Mouse (Mus musculus): Measurements from ENCODE around the gene Nfib. TPM values are rescaled to one million over a fixed set of nuclear protein-coding genes. Genes with fewer than 3 reads are reported as not detected.

The Nfib gene
- total RNA-seq, 2 experiments from 2014 or later = 216 to 233 TPM

DNA sequence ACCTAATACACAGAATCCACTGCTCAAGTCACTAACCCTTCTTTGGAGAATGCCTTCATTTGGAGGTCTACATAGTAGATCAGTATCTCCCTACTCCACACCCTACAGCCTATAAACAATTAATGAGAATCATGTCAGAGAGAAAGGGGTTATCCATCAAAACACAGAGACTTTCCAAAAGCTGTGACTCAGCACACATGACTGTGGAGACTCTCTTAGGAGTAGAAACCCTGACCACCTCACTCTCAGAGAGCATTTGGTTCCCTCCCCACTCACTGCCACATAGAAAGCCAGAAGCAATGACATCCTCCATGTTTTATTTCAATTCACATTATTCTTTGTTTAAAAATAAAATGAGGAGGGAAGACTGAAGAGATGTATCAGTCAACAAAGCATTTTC lies 252.2 kb downstream of the Nfib start:
- intact Hi-C loops (cut with DNase I) = no loop called here
- DNase-seq = no peak

DNA sequence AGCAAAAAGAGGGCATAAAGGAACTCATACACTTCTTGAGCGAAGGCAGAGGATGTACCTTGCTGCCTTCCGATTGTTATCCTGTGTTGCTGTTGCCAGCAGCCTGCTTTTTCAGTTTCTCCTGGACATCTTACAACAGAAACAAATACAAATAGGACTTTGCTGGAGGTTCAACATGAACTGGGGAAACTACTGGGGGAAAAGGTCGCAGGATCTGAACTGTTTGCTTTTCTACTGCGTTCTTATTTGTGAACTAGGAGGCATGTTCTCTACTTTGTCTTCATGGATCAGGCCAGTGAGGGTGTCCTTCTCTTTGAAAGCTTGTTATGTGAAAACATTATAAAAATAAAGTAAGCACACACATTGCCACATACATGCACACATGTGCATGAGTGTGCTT lies 252.6 kb downstream of the Nfib start:
- intact Hi-C loops (cut with DNase I) = no loop called here
- no peak for DNase-seq

DNA sequence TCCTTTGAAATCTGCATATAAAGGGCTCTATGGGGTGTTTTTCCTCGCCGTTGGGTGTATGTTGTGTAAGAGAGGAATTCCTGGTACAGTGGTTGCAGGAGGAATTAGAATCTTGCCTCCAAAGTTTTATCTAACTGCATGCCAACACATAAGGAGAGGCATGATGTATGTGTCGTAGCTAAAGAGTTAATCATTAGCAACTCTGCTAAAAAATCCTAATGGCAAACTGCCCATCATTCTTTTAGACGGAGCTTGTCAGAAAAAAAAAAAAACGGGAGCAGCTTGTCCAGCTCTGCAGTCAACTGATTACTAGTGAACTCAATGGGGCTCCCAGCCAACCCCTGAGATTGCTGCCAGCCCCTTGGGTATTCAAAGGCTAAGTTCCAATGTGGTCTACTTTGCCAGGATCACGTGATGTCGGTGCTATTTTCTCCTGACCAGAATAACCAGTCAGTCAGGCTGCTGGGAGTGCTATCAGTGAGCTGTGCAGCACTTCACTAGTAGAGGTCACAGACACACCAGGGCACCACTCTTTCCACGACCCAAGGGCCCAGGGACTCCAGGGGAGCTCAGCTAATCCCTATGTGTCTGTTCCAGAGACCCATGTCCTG lies 258.4 kb downstream of the Nfib start:
- intact Hi-C loops (cut with DNase I) = no loop called here
- DNase-seq = peak; percentile 84

DNA sequence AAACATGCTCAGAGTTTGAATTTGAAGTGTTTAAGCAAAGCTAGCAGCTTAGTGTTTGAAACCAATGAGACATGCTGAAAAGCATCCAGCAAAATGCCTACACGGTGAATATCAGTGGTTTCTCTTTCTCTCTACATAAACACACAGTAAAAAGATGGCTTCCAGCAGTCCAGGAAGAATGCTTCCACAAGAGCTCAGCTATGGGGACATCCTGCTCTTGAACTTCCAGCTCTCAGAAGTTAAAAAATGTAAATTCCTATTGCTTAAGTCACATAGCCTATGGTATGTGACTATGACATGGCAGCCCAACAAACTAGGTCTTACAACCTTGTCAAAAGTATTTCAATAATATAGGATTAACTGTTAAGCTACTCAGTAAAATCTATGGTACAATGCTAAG lies 261.5 kb downstream of the Nfib start:
- no peak for DNase-seq
- intact Hi-C loops (cut with DNase I) = no loop called here

DNA sequence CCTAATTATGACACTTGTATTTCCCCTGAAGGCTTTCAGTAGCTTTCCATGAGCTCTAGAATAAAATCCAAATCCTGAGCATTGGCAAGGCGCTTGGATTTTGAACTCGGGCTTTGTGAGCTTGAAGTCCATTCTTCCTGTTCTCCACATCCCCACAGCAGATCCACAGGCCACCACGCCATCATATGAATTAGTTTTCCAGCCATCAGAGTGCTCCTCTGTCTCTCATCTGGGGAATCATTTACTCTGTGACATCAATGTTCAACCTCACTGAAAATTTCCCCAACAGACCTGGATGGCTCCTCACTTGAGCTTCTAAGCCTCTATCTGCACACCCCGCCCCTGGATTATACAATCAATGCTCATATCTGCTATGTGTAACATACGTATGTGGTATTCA lies 262.1 kb downstream of the Nfib start:
- intact Hi-C loops (cut with DNase I) = no loop called here
- DNase-seq = no peak

DNA sequence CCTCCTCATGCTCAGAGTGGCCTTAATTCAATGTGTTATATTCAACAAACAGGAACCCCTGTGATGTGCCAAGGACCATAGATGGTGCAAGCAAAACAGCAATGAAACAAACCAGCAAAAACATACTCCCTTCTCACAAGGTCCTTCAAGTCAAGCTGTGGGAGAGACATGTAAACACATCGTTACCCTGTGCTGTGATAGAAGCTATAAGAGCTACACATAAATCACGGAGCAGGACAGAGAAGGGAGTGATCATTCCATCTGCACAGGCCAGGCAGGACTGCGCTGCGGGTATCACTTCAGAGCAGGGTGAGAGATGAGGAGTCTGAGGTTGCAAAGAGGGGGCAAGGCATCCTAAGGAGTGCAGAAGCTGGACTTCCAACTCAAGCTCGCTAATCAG lies 262.5 kb downstream of the Nfib start:
- DNase-seq = no peak
- intact Hi-C loops (cut with DNase I) = no loop called here

DNA sequence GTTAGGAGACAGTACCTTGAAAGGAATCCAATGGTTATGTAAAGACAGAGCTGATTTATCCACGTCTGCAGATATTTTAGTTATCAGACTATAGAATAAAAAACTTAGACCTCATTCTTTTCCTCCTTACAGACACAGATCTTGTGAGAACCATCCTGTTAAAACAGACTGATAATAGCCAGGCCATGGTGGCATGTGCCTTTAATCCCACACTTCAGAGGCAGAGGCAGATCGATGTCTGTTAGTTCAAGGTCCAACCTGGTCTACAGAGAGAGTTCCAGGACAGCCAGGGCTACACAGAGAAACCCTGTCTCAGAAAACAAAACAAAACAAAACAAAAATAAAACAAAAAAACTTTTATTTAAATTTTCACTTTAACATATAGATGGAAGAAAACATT lies 264.9 kb downstream of the Nfib start:
- DNase-seq = no peak
- intact Hi-C loops (cut with DNase I) = no loop called here

DNA sequence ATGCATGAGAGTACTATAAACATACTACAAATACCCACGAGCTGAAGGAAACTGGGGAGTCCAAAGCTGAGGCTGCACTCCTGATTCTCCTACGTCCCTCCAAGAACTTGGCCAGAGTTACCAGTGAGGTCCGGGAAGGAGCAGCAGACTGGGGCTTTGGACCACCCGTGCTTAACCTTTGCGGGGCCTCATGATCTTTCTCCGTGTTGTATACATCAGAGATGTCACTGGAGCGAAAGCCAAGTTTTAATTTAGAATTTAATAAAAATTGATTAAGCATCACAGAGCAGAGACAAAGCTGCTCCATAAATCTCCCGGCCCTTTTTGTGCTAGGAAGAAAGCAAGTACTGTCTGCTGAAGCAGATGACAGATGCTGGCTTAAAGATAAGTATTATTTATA lies 265.7 kb downstream of the Nfib start:
- DNase-seq = no peak
- intact Hi-C loops (cut with DNase I) = no loop called here

DNA sequence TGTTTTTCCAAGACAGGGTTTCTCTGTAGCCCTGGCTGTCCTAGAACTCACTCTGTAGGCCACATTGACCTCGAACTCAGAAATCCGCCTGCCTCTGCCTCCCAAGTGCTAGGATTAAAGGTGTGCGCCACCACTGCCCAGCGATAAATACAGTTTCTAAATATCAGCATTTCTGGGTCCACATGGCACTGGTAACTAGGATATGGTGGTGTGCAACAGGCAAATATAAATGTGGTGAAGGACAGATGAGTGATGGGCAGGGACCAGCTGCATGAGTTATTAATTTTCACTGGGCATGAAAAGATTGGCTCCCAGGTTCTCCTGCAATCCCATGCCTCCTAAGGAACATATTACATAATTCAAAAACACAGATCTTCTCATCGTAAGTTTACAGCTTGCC lies 266.9 kb downstream of the Nfib start:
- intact Hi-C loops (cut with DNase I) = no loop called here

DNA sequence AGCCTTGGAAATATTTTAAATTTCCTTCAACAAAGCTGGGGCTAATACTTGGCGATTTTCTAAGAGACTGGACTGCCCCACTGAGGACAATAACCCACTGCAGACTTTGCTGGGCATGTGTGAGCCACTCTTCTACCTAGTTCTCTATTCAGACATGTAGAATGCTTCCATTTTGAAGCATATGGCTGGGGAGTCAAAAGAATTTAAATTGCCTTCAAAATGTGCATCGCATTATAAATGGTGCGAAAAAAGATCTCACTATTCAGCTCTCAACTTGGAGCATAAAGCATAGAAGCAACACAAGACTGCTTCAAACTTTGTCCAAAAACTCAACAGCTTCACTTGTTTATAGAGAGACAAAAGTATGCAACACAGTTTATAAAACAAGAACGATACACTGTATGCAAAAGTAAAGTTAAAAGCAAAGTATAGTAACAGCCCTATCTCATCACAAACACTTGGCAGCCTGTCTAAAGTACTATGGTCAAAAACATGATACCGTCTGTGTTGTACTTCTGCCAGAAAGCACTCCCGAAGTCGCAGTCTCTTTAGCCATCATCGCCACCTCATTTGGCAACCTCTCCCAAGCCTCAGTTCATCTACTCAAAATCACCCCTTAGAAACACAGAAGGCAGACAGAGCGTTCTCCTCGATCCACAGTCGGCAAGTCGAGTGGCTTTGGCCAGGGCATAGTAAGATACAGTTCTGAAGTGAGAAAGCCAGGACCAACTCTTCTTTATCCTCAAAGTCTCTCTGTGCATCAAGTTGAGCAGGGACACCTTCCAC lies 267.8 kb downstream of the Nfib start:
- no peak for DNase-seq

More for the DNA sequence above, 266.9 kb downstream of the Nfib start:
- DNase-seq = no peak

DNA sequence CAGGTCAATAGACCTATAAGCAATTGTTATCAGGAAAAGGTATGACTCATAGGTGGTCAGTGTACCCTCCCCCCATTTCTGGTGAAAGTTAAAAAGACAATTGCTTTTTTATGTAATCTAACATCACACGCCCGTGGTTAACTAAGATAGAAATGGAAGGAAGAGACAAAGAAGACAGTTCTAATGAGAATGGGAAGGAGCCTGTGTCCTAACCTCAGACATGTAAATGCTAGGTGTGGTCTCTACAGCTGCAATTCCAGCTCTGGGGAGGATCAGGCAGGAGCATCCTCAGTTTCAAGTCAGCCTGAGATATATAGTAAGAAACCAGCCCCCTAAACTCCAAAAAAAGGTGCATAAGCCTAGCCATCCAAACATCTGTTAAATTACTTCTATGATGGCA lies 268.9 kb downstream of the Nfib start:
- intact Hi-C loops (cut with DNase I) = no loop called here
- no peak for DNase-seq

More for the DNA sequence above, 267.8 kb downstream of the Nfib start:
- intact Hi-C loops (cut with DNase I) = no loop called here

DNA sequence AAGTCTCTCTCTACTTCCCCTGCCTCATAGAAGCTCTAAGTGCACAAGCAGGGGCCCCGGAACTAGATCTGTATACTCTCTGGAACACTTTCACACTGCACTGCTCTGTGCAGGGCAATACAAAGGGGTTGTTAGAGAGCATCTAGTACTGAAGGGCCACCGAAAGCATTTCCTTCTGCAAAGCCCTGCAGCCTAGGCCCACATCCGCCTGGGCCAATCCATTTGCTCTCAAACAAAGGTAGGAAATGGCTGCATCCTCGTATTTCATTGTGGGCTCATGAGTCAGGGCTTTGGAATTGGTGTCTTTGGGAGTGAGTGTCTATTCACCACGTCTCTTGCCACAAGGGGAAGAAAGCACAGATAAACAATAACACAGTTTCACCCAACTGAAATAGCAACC lies 269.8 kb downstream of the Nfib start:
- intact Hi-C loops (cut with DNase I) = no loop called here
- no peak for DNase-seq

DNA sequence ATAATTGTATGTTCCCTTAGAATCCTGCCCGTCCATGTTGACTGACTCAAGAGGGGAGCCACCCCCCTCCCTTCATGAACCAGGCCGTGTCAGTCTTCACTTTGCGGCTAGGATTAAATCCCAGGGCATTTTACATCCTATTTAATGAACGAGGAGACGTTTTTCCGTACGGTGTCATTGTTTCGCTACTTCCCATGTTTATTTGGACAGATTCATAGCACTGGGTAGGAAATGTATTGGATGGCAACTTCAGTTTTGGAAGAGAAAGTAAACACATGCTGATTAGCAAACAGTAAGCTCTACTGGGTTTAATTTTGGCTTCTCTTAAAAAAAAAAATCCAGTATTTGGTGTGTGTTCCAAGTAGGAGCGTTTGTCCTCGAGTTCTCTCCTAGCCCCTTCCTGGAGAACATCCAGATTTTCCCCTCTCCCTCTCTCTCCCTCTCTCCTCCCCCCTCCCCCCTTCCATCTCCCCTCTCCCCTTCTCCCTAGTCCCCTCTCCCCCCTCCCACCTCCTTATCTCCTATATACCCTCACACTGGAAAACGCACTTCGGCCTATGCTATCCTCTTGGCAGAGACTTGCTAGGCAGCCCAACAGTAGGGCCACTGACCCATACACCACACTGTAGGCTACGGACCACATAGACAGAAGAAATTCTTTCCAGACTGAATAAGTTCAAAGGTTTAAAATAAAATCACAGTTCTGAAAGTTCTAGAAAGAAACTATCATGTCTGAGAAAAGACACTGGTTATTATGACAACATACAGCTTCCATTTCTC lies 271.4 kb downstream of the Nfib start:
- intact Hi-C loops (cut with DNase I) = no loop called here
- DNase-seq = no peak

DNA sequence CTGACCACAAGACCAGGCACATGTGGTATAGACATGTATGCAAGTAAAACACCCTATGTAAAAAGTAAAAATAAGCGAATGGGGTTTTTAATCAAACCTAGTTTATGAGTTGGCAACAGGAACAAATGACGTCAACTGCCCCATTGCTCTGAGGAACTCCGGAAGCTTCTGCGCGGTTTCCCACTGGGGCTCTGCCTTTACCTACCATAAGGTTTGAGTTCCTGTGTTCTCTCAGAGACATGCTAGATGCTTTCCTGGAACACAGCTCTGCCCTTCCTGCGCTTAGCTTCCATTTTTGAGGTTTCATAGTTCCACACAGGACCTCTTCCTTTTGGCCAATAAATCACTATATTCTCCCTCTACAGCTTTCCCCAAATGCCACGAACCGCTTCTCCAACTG lies 273.7 kb downstream of the Nfib start:
- intact Hi-C loops (cut with DNase I) = no loop called here
- DNase-seq = no peak

DNA sequence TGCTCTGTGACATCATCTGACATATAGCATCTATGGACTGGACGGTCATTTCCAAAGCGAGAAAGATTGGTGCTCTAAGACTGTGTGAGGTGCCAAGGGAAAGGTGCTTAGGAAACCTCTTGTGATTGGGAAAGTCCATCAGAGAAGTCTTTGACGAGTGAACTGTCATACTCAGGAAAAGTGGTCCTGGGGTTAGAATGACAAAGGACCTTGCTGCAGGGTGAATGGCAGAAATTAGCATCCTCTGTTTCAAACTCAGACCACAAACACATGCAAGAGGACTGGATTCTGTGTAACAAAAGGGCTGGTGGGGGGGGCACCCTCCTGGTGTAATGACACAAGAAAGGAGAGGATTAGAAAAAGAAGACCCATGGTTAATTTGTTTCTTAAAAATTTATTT lies 274.7 kb downstream of the Nfib start:
- DNase-seq = no peak
- intact Hi-C loops (cut with DNase I) = no loop called here

DNA sequence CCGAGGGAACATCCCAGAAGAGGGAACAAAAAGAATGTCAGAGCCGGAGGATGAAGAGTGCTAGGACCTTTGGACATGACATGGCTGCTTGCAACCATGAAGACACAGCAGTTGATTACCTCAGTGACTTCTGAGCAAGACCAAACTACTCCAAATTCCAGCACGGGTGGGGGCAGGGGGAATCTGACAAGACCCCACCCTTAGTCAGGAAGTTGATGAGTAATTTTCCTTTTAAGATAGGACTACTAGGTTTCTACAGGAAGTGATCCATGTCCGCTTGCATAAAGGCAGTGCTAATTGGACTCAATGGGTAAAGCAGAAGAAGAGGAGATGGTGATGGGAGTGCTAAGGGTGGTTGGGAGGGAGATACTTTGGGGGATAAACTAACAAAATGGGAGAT lies 279.3 kb downstream of the Nfib start:
- DNase-seq = no peak

DNA sequence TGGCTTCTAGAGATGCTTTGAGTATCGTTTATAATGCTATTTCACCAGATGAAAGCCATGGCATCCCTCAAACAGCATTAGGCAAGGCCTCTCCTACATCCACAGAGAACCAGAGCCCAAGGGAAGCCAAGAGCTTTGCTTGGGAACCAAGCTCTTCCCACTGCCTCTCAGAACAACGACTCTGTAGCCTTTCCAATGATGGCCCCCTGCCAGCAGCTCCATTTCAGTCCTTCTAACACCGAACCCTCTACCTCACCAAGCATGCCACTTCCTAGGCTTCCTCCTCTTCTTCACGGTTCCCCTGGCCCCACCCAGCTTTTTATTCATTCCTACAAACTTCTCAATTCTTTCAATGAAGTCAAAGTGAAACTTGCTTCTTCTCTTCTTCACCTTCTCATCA lies 287.3 kb downstream of the Nfib start:
- intact Hi-C loops (cut with DNase I) = no loop called here
- DNase-seq = peak; percentile 35

More for the DNA sequence above, 279.3 kb downstream of the Nfib start:
- intact Hi-C loops (cut with DNase I) = no loop called here

DNA sequence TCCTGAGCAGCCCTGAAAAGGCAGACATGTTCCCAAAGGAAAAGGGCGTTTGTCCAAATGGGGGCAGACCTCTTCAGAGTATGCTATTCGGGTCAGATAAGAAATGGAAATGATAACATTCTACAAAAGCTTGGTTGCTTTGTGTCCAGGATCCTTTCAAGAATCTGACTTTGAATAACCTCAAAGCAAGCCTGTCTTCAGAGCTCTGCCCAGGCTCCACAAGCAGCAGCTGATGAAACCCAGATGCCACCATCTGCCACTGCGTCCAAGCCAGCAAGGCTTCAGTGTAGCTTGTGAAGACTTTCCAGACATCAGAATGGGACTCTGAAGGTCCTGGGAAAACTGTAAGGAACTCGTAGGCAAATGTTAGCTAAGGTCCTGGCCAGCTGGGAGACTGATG lies 289.7 kb downstream of the Nfib start:
- intact Hi-C loops (cut with DNase I) = no loop called here

DNA sequence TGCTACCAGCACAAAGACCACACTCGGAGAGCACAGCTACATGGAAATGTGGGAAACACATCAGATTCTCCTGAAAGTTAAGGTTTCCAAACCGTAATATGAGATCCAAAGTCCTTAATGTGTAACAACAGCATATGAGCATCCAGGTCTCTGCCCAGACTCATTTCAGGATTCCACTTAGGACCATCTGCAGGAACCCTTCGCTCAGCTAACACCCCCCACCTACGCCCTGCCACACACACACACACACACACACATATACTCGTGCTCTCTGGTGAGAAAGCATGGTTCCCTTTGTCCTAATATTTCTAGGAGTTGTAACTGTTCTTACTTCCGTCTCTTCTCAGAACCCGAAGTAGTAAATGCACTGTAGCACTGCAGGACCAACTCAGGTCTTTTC lies 292.9 kb downstream of the Nfib start:
- intact Hi-C loops (cut with DNase I) = no loop called here
- no peak for DNase-seq

More for the DNA sequence above, 289.7 kb downstream of the Nfib start:
- peak; percentile 55 for DNase-seq

DNA sequence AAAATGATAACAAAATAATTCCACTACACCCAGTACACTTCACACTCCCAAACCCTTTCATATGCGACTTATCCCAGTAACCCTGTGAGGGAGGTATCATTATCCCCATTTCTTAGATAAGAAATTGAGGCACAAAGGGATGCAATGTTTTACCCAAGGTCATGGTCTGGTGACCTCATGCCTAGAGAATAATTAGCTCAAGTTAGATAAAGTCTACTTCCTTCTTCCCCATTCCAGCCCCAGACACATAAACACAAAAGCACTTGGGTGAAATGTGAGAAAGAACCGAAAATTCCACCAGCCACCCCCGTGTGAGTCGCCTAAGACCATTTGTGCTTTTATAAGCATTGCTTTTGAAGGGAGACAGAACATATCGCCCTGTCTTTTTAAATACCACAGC lies 293.6 kb downstream of the Nfib start:
- no peak for DNase-seq
- intact Hi-C loops (cut with DNase I) = no loop called here

DNA sequence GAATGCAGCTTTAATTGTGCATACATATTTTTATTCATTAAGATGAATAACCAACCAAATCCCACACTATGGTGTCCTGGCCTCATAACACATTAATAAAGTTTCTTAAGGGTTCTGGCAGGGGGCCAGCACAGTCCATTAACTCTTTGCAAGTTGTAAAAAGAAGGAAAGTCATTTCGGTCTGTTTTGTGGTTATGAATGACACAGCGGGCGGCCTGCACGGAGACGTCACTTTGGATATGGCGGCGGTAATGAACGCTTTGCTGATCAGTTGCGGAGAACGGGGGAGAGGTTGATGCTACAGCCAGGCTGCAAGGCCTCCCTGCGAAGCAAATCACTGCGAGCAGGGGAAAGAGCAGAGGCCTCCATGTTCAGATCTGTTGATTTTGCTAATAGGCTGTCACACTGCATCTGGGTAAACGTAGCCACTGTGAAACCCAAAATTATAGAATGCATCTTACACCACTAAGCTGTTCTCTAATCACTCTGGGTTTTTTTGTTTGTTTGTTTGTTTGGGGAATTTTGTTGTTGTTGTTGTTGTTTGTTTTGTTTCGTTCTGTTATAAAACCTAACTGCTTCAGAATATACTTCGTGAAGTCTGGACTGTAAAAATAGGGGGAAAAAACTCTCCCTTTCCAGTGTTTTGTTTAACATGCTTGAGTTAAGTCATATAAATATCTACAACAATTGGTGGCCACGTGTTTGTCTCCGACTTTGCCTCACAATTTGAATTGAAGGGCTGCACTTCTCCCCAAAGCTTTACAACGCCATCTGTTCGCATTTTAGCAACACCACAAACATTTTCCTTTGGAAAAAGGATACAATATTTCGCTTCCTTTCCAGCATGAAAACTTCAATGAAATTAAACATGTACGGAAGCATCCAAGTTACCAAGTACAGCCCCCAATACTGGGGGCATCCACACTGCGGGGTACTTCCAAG lies 296.8 kb downstream of the Nfib start:
- intact Hi-C loops (cut with DNase I) = no loop called here
- DNase-seq = peak; percentile 45

All from left cerebral cortex, postnatal 4 days (tissue).